Mouse (Mus musculus): Measurements from ENCODE around the gene Arl6ip6. TPM values are rescaled to one million over a fixed set of nuclear protein-coding genes. Genes with fewer than 3 reads are reported as not detected.

Arl6ip6 gene
- total RNA-seq, 1 experiment from 2014 or later = 50.1 TPM

Other genes starting within 250 kb of the Arl6ip6 start
- gene Prpf40a, start 442 bp upstream of the Arl6ip6 start, total RNA-seq (2017) = 169 and 192 TPM in 2 replicates